ENCODE assay signal across 29 mouse cellular contexts in the genomic region with DNA sequence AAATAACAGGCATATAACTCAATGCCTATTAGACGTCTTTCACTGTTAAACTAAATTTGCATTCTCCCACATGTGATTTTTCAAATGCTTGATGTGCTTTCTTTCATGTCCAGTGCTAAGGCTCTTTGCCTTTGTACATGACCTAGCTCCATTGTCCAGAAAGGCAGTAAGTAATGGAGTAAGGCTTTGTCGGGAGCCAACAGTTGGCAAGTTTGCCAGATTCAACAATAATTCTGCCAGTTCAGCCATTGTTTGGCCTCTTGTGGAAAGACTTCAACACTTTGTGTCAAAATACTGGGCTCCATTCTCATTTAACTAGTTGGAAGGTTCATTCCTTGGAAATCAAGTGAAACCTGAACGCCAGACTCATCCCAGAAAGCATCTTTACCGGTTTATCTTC. TPM values are rescaled to one million over a fixed set of nuclear protein-coding genes. Genes with fewer than 3 reads are reported as not detected.
DNase-seq lines count a peak whose midpoint lies in the region; ATAC-seq and TF ChIP-seq lines count a peak whose summit lies in the region.
"Had no signal": no experiment of that assay in that cellular context is flagged by ENCODE, and none has a peak within 500 bp of the region (broad histone marks: within the 10 kb centered on the region; RNA-seq: fewer than 3 reads in every experiment).

No protein-coding gene starts in this region.

- peak; percentile 34 for DNase-seq in adrenal gland, postnatal 10 days
- DNase-seq in adrenal gland, adult 8-10 months, result no peak
- DNase-seq in heart, postnatal 10 days, result peak; percentile 36 to 43
- no peak for DNase-seq in heart, adult 8-10 months (ENCODE audit: low spot score)
- no peak for DNase-seq in lung, adult 2 months
- no peak for DNase-seq in lung, postnatal 36 days
- DNase-seq: cerebellum, adult 2 months; cerebellum, postnatal 14 days; gastrocnemius, postnatal 25 days; kidney, adult 18-20 months; kidney, postnatal 25 days; right cerebral cortex, adult 18-20 months; right cerebral cortex, postnatal 4 days; thymus, adult 18-20 months; thymus, postnatal 25 days had no signal

- WGBS in lung, adult 2 months, result 47% methylated on average over 4 of the region's 4 CpGs
- WGBS in neural tube, embryonic 12.5 days, result 47% methylated on average over 4 of the region's 4 CpGs
- 29% methylated on average over 4 of the region's 4 CpGs for WGBS in neural tube, embryonic 15.5 days

- no peak overlapping the region for H3K9ac ChIP-seq in neural tube, embryonic 12.5 days
- no peak overlapping the region for H3K9ac ChIP-seq in neural tube, embryonic 15.5 days (replicated peaks)
- H3K9ac ChIP-seq: forebrain, embryonic 15.5 days; hindbrain, embryonic 13.5 days; kidney, embryonic 15.5 days; limb, embryonic 12.5 days; liver, embryonic 15.5 days; lung, embryonic 15.5 days had no signal

- peak overlapping the region; percentile 58 for H3K4me3 ChIP-seq in lung, adult 2 months (replicated peaks; ENCODE audit: extremely low read depth, low read depth, low read length)
- H3K4me3 ChIP-seq in neural tube, embryonic 12.5 days, result no peak overlapping the region
- H3K4me3 ChIP-seq in neural tube, embryonic 15.5 days (replicated peaks), result no peak overlapping the region
- H3K4me3 ChIP-seq: forebrain, embryonic 10.5 days; forebrain, embryonic 15.5 days; hindbrain, embryonic 13.5 days; kidney, embryonic 15.5 days; limb, embryonic 12.5 days; liver, embryonic 15.5 days; lung, embryonic 15.5 days; midbrain, embryonic 10.5 days; myocyte had no signal

- no peak for TF ChIP-seq CTCF in lung, adult 2 months (IDR thresholded peaks at IDR 0.05; ENCODE audit: insufficient read depth, low read length)

- no peak overlapping the region for H3K4me2 ChIP-seq in neural tube, embryonic 12.5 days (replicated peaks)
- H3K4me2 ChIP-seq in neural tube, embryonic 15.5 days, result no peak overlapping the region
- H3K4me2 ChIP-seq: forebrain, embryonic 15.5 days; hindbrain, embryonic 13.5 days; kidney, embryonic 15.5 days; limb, embryonic 12.5 days; liver, embryonic 15.5 days; lung, embryonic 15.5 days had no signal

- no peak overlapping the region for H3K27ac ChIP-seq in neural tube, embryonic 12.5 days
- H3K27ac ChIP-seq in neural tube, embryonic 15.5 days (replicated peaks), result no peak overlapping the region
- H3K27ac ChIP-seq: forebrain, embryonic 10.5 days; forebrain, embryonic 15.5 days; hindbrain, embryonic 13.5 days; kidney, embryonic 15.5 days; limb, embryonic 12.5 days; liver, embryonic 15.5 days; lung, embryonic 15.5 days; midbrain, embryonic 10.5 days; stomach, postnatal 0 days had no signal

- no peaks in the 10 kb centered on the region for H3K27me3 ChIP-seq in neural tube, embryonic 12.5 days (replicated peaks)
- H3K27me3 ChIP-seq in neural tube, embryonic 15.5 days (replicated peaks), result no peaks in the 10 kb centered on the region
- H3K27me3 ChIP-seq: CH12.LX; forebrain, embryonic 15.5 days; hindbrain, embryonic 13.5 days; kidney, embryonic 15.5 days; limb, embryonic 12.5 days; liver, embryonic 15.5 days; lung, embryonic 15.5 days had no signal

- peak; percentile 41; the same call in 1 of the 2 replicates for ATAC-seq in neural tube, embryonic 12.5 days (ENCODE audit: low FRiP score, low read depth)
- ATAC-seq in neural tube, embryonic 15.5 days (ENCODE audit: low FRiP score), result no peak; the same call in 1 of the 2 replicates
- ATAC-seq: forebrain, embryonic 15.5 days; midbrain, embryonic 16.5 days had no signal

- intact Hi-C loops in heart, postnatal 10 days (cut with DNase I), result no loop called here

- no peak for TF ChIP-seq POLR2A in lung, adult 2 months (IDR thresholded peaks at IDR 0.05; ENCODE audit: borderline replicate concordance, extremely low read depth, low read depth, low read length)

- peaks cover 3% of the 10 kb centered on the region; the same call in 1 of the 2 replicates for H3K4me1 ChIP-seq in lung, adult 2 months (ENCODE audit: control insufficient read depth, insufficient read depth, low read length)
- H3K4me1 ChIP-seq in neural tube, embryonic 12.5 days, result no peaks in the 10 kb centered on the region
- H3K4me1 ChIP-seq in neural tube, embryonic 15.5 days, result no peaks in the 10 kb centered on the region
- H3K4me1 ChIP-seq: forebrain, embryonic 10.5 days; forebrain, embryonic 15.5 days; hindbrain, embryonic 13.5 days; kidney, embryonic 15.5 days; limb, embryonic 12.5 days; liver, embryonic 15.5 days; lung, embryonic 15.5 days; midbrain, embryonic 10.5 days had no signal

- no peaks in the 10 kb centered on the region for H3K9me3 ChIP-seq in neural tube, embryonic 12.5 days
- no peaks in the 10 kb centered on the region for H3K9me3 ChIP-seq in neural tube, embryonic 15.5 days (replicated peaks)
- H3K9me3 ChIP-seq: forebrain, embryonic 15.5 days; kidney, embryonic 15.5 days; limb, embryonic 12.5 days; liver, embryonic 15.5 days; lung, embryonic 15.5 days; midbrain, embryonic 10.5 days had no signal

- no peaks in the 10 kb centered on the region for H3K36me3 ChIP-seq in neural tube, embryonic 12.5 days
- peaks cover 3% of the 10 kb centered on the region; the same call in 1 of the 2 replicates for H3K36me3 ChIP-seq in neural tube, embryonic 15.5 days
- H3K36me3 ChIP-seq: forebrain, embryonic 10.5 days; forebrain, embryonic 15.5 days; hindbrain, embryonic 13.5 days; limb, embryonic 12.5 days; liver, embryonic 15.5 days; lung, embryonic 15.5 days; midbrain, embryonic 10.5 days had no signal

RNA-seq across cellular contexts. Expression of a gene that starts 8.7 kb away (rescaled TPM):
- total RNA-seq in adrenal gland, postnatal 10 days (2021), result 10 to 100 TPM; 32.0 to 33.9 TPM
- total RNA-seq in adrenal gland, adult 8-10 months (2022), result 10 to 100 TPM; 15.8 to 27.4 (median 24.1) TPM
- total RNA-seq in heart, postnatal 10 days (2021), result 10 to 100 TPM; 47.6 to 54.8 TPM
- total RNA-seq in heart, adult 8-10 months (2022), result 10 to 100 TPM; 18.9 to 25.4 (median 24.4) TPM
- 128 and 192 TPM in 2 replicates for polyA plus RNA-seq in lung, adult 2 months (2012; rRNA removed)
- 16.4 and 16.9 TPM in 2 replicates for polyA plus RNA-seq in neural tube, embryonic 12.5 days (2016; fragmentation: Nextera tagmentation; extraction: Ambion mirVana)
- polyA plus RNA-seq in neural tube, embryonic 15.5 days (2015; fragmentation: Nextera tagmentation; extraction: Ambion mirVana), result 23.2 and 26.9 TPM in 2 replicates

Comparison
In these comparisons a context has a peak if more than half of its experiments do, and no peak if none do; other contexts are left out.
1. DNase-seq: peak in adrenal gland, postnatal 10 days (single experiment) and heart, postnatal 10 days (2 of 2); none in adrenal gland, adult 8-10 months (single experiment), heart, adult 8-10 months (single experiment), lung, adult 2 months (single experiment) and lung, postnatal 36 days (single experiment).